Mouse (Mus musculus) lung, embryonic 14.5 days (tissue): ENCODE measurements around the gene Gipc2. TPM values are rescaled to one million over a fixed set of nuclear protein-coding genes. Genes with fewer than 3 reads are reported as not detected.

ENCODE experiments used
- ATAC-seq: fragments of 200-750 bp; cut with Nextera tagmentation; 2 replicates; pipeline ENCODE4 v1.8.0; 2017; ENCODE audit warnings: mild to moderate bottlenecking, moderate TSS enrichment, moderate library complexity; ENCODE audit not compliant: insufficient read depth
- DNase-seq: peaks from one replicate; pipeline ENCODE4 v3.0.0-alpha.2; 2015
- H3K27ac ChIP-seq: fragments of 300-500 bp; sonication (generic); 2 replicates; pipeline ENCODE4 v1.5.1; 2014; ENCODE audit warnings: low read depth, mild to moderate bottlenecking, moderate library complexity
- H3K27me3 ChIP-seq: fragments of 300-500 bp; sonication (generic); 2 replicates; pipeline ENCODE4 v1.6.1; 2014; ENCODE audit warnings: low read length, control low read depth; ENCODE audit not compliant: insufficient read depth
- H3K36me3 ChIP-seq: fragments of 300-500 bp; sonication (generic); 2 replicates; pipeline ENCODE4 v1.6.1; 2014; ENCODE audit warnings: control low read depth; ENCODE audit not compliant: insufficient read depth
- H3K4me1 ChIP-seq: fragments of 300-500 bp; sonication (generic); 2 replicates; pipeline ENCODE4 v1.6.1; 2014; ENCODE audit warnings: antibody characterized with exemption, control low read depth; ENCODE audit not compliant: insufficient read depth
- H3K4me2 ChIP-seq: fragments of 300-500 bp; sonication (generic); 2 replicates; pipeline ENCODE4 v1.6.1; 2014; ENCODE audit warnings: mild to moderate bottlenecking
- H3K4me3 ChIP-seq: fragments of 300-500 bp; sonication (generic); 2 replicates; pipeline ENCODE4 v1.5.1; 2014; ENCODE audit warnings: low read depth, low read length
- H3K9ac ChIP-seq: fragments of 300-500 bp; sonication (generic); 2 replicates; pipeline ENCODE4 v1.6.1; 2014
- H3K9me3 ChIP-seq: fragments of 300-500 bp; sonication (generic); 2 replicates; pipeline ENCODE4 v1.6.1; 2016; ENCODE audit warnings: low read depth, low read length, control low read depth
- CTCF ChIP-seq: IDR thresholded peaks from 2 replicates; pipeline ENCODE4 v1.5.1; 2016; ENCODE audit warnings: antibody characterized with exemption, low read depth
- WGBS: fragments of 180-500 bp; shearing (Covaris S2); extraction: QIAGEN DNeasy Blood & Tissue Kit; methylation state at CpG from one replicate; pipeline ENCODE4 v1.1.7; 2014; 5-methylcytosine and 5-hydroxymethylcytosine counted together
- polyA plus RNA-seq: library from polyadenylated mRNA; unstranded; fragments of >200 nt; fragmentation: Nextera tagmentation; extraction: Ambion mirVana; gene quantifications from 2 replicates; pipeline ENCODE4 v1.2.1, GENCODE M21; 2014

The Gipc2 gene
- polyA plus RNA-seq, 1 experiment from 2014 or later = 6.8 TPM

- no peak overlapping the region for H3K4me2 ChIP-seq
- TF ChIP-seq CTCF = no peak
- H3K36me3 ChIP-seq = no peaks in the 10 kb centered on the region
- DNase-seq = peak; percentile 16
- 33% methylated on average over 3 of the region's 3 CpGs for WGBS
- no peak overlapping the region for H3K27ac ChIP-seq
- no peak overlapping the region for H3K9ac ChIP-seq
- peaks cover 6% of the 10 kb centered on the region for H3K27me3 ChIP-seq
- no peak for ATAC-seq
- H3K9me3 ChIP-seq = no peaks in the 10 kb centered on the region
- peaks cover 6% of the 10 kb centered on the region; the same call in 1 of the 2 replicates for H3K4me1 ChIP-seq
- no peak overlapping the region for H3K4me3 ChIP-seq
Measured at GRCm38 (mm10) chr3:152108560-152109259, 57.3 kb downstream of the Gipc2 start.

DNA sequence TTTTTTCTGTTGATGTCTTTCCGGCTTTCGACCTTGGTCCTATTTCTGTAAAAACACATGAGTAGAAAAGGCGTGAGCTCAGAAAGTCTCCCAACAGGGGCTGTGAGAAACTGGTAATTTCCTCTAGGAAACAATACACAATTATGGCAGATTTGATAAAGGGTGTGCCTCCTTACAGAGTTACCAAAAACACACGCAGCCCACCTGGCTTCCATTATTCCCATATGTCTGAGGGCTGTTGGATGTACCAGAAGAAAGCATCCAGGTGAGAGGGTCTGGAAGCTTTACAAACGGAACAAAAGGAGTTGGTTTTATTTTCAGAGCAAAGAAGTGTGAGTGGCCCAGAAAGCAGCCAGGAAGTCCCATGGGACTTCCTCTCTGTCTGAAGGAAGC is 58.0 kb downstream of the Gipc2 start:
- no peak for TF ChIP-seq CTCF
- Histone ChIP-seq H3K4me3 (no peak overlapping the region), H3K4me2 (no peak overlapping the region; the same call in 1 of the 2 replicates), H3K36me3 (no peaks in the 10 kb centered on the region), H3K4me1 (peaks cover 6% of the 10 kb centered on the region; the same call in 1 of the 2 replicates), H3K9me3 (no peaks in the 10 kb centered on the region), H3K27me3 (peaks cover 6% of the 10 kb centered on the region), H3K9ac (no peak overlapping the region), H3K27ac (no peak overlapping the region)
- ATAC-seq = no peak
- 45% methylated on average over 5 of the region's 5 CpGs for WGBS
- DNase-seq = no peak

GRCm38 (mm10) chr3:152107149-152108002 is 58.7 kb downstream of the Gipc2 start:
- Histone ChIP-seq H3K27ac (no peak overlapping the region), H3K36me3 (no peaks in the 10 kb centered on the region), H3K4me3 (peak overlapping the region; percentile 24), H3K27me3 (peaks cover 6% of the 10 kb centered on the region), H3K4me1 (peaks cover 6% of the 10 kb centered on the region; the same call in 1 of the 2 replicates), H3K4me2 (peak overlapping the region; percentile 65), H3K9ac (peak overlapping the region; percentile 27; the same call in 1 of the 2 replicates), H3K9me3 (no peaks in the 10 kb centered on the region)
- no peak for TF ChIP-seq CTCF
- WGBS = 14% methylated on average over 30 of the region's 30 CpGs
- peak; percentile 66 for DNase-seq
- peak; percentile 68 for ATAC-seq

- Histone ChIP-seq H3K4me1 (peaks cover 6% of the 10 kb centered on the region; the same call in 1 of the 2 replicates), H3K4me2 (peak overlapping the region; percentile 65), H3K36me3 (no peaks in the 10 kb centered on the region), H3K9ac (peak overlapping the region; percentile 27), H3K4me3 (peak overlapping the region; percentile 24), H3K27ac (no peak overlapping the region), H3K27me3 (peaks cover 6% of the 10 kb centered on the region), H3K9me3 (no peaks in the 10 kb centered on the region)
- peak; percentile 65 for DNase-seq
- 3% methylated on average over 28 of the region's 28 CpGs for WGBS
- no peak for TF ChIP-seq CTCF
- ATAC-seq = peak; percentile 25
Measured at GRCm38 (mm10) chr3:152106225-152107148, 59.5 kb downstream of the Gipc2 start.

DNA sequence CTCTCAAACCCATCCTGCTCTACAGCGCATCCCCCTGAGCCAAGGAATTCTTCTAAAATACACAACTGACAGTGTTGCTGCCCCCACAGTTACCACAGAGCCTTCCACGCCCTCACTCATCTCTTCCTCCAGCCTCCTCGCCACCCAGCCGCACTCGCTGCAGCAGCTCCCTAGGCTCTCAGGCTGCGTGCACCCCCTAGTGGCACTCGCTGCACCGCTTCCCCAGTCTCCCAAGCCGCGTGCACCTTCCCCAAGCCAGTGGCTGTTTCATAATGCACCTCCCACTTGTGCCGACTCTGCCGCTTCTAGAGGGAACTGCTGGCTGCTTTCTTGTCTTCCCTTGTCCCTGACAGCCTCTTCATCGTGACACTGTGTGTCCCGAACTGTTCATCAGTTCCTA is 60.7 kb downstream of the Gipc2 start:
- ATAC-seq = peak; percentile 71
- Histone ChIP-seq H3K27me3 (peaks cover 6% of the 10 kb centered on the region), H3K9ac (no peak overlapping the region), H3K4me2 (peak overlapping the region; percentile 49), H3K9me3 (no peaks in the 10 kb centered on the region), H3K36me3 (no peaks in the 10 kb centered on the region), H3K4me3 (peak overlapping the region; percentile 11; the same call in 1 of the 2 replicates), H3K4me1 (peaks cover 6% of the 10 kb centered on the region; the same call in 1 of the 2 replicates), H3K27ac (no peak overlapping the region)
- TF ChIP-seq CTCF = peak; percentile 95
- 4% methylated on average over 14 of the region's 14 CpGs for WGBS
- peak; percentile 89 for DNase-seq

DNA sequence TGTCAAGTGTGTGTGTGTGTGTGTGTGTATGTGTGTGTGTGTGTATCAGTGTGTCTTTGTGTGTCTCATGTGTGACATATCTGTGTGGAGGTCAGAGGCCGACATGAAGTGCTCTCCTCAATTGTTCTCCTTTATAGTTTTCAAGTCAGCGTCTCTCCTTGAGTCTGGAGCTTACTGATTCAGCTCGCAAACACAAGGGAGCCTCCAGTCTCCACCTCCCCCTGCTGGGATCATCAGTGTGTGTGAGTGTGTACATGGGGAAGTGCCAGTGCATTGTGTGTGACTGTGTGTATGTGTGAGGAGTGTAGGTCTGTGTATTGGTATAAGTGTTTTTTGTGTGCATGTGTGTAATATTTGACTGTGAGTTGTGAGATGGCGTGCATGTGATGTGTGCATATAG is 62.6 kb downstream of the Gipc2 start:
- WGBS = 94% methylated on average over 4 of the region's 4 CpGs

More for the DNA sequence above, 62.6 kb downstream of the Gipc2 start:
- H3K9me3 ChIP-seq = no peaks in the 10 kb centered on the region
- no peak overlapping the region for H3K9ac ChIP-seq
- peaks cover 6% of the 10 kb centered on the region for H3K27me3 ChIP-seq
- no peak for ATAC-seq
- no peak overlapping the region for H3K4me3 ChIP-seq
- no peak overlapping the region for H3K4me2 ChIP-seq
- DNase-seq = no peak
- peaks cover 2% of the 10 kb centered on the region; the same call in 1 of the 2 replicates for H3K4me1 ChIP-seq
- no peak overlapping the region for H3K27ac ChIP-seq
- no peak for TF ChIP-seq CTCF
- no peaks in the 10 kb centered on the region for H3K36me3 ChIP-seq
